Mouse (Mus musculus) retina, adult 2 months (tissue): ENCODE measurements around the gene Ntn3.

Source experiments
- DNase-seq: peaks from one replicate; pipeline ENCODE4 v3.0.0-alpha.2; 2012; ENCODE audit warnings: low read depth, low spot score

Ntn3 gene

GRCm38 (mm10) chr17:24190934-24191333 lies 18.4 kb downstream of the Ntn3 start:
- DNase-seq = no peak

GRCm38 (mm10) chr17:24174259-24174658 lies 35.1 kb downstream of the Ntn3 start:
- no peak for DNase-seq

GRCm38 (mm10) chr17:24173423-24173822 lies 35.9 kb downstream of the Ntn3 start:
- peak; percentile 56 for DNase-seq

GRCm38 (mm10) chr17:24171738-24172137 lies 37.6 kb downstream of the Ntn3 start:
- DNase-seq = no peak

GRCm38 (mm10) chr17:24170729-24171128 lies 38.6 kb downstream of the Ntn3 start:
- DNase-seq = no peak

- no peak for DNase-seq
These were observed 39.2 kb downstream of the Ntn3 start for GRCm38 (mm10) chr17:24170125-24170524.

- peak; percentile 88 for DNase-seq
These were observed 39.8 kb downstream of the Ntn3 start, which contains the start of gene Atp6v0c for GRCm38 (mm10) chr17:24169317-24170065. TSS of gene Atp6v0c (minus strand) at chr17:24169702.

- peak; percentile 44 for DNase-seq
These were observed 40.6 kb downstream of the Ntn3 start for GRCm38 (mm10) chr17:24168590-24169277.

- DNase-seq = no peak
These were observed 41.3 kb downstream of the Ntn3 start for GRCm38 (mm10) chr17:24167891-24168505.

GRCm38 (mm10) chr17:24167120-24167519 lies 42.2 kb downstream of the Ntn3 start:
- DNase-seq = no peak

- DNase-seq = no peak
These were observed 44.6 kb downstream of the Ntn3 start for GRCm38 (mm10) chr17:24164566-24165259.

GRCm38 (mm10) chr17:24163176-24163962 lies 46.0 kb downstream of the Ntn3 start, which contains the start of gene Amdhd2:
TSS of gene Amdhd2 (minus strand) at chr17:24163766.
- peak; percentile 91 for DNase-seq

- DNase-seq = no peak
These were observed 46.7 kb downstream of the Ntn3 start for GRCm38 (mm10) chr17:24162584-24163175.

GRCm38 (mm10) chr17:24161466-24161865 lies 47.9 kb downstream of the Ntn3 start:
- DNase-seq = no peak

GRCm38 (mm10) chr17:24157526-24157925 lies 51.8 kb downstream of the Ntn3 start:
- no peak for DNase-seq

GRCm38 (mm10) chr17:24157121-24157520 lies 52.2 kb downstream of the Ntn3 start:
- no peak for DNase-seq

GRCm38 (mm10) chr17:24156394-24156793 lies 52.9 kb downstream of the Ntn3 start:
- DNase-seq = no peak

GRCm38 (mm10) chr17:24155742-24156141 lies 53.6 kb downstream of the Ntn3 start:
- no peak for DNase-seq

GRCm38 (mm10) chr17:24154463-24154862 lies 54.9 kb downstream of the Ntn3 start:
- DNase-seq = no peak
